Mouse (Mus musculus) spleen, postnatal 36 days (tissue): ENCODE data around the gene Gm3371.
"Not testable (repeated sequence)": the region's sequence is repeated elsewhere in the genome, so short reads cannot be mapped to it uniquely, and the experiment has no call there.

Experiments
- DNase-seq, 2 experiments: peaks; one replicate each; pipeline ENCODE4 v3.0.0; 2022; ENCODE audit warnings: low spot score in 2 of 2, mixed read lengths in 1 of 2

Gm3371 gene

GRCm38 (mm10) chr14:44410588-44410987, at the start of gene Gm3371:
Gene Gm3371, minus strand, starts transcription at chr14:44410688.
- not testable (repeated sequence) for DNase-seq

GRCm38 (mm10) chr14:44433335-44433734, 22.8 kb upstream of the Gm3371 start, which contains the start of gene Gm8232:
Gene Gm8232, plus strand, starts transcription at chr14:44433635.
- not testable (repeated sequence) for DNase-seq

GRCm38 (mm10) chr14:44384233-44384632, 26.3 kb downstream of the Gm3371 start:
- DNase-seq: not testable (repeated sequence)

GRCm38 (mm10) chr14:44365057-44365456, 45.4 kb downstream of the Gm3371 start, which contains the start of gene Gm8229:
Gene Gm8229, plus strand, starts transcription at chr14:44365357.
- not testable (repeated sequence) for DNase-seq

- DNase-seq: not testable (repeated sequence)
These were observed 48.2 kb downstream of the Gm3371 start for GRCm38 (mm10) chr14:44362301-44362700.

- not testable (repeated sequence) for DNase-seq
These were observed 49.1 kb downstream of the Gm3371 start for GRCm38 (mm10) chr14:44361416-44361815.
